24 mouse cellular contexts compared by ENCODE assay signal in genomic region chr15:33888865-33889368, GRCm38 (mm10).
DNase-seq lines count a peak whose midpoint lies in the region; ATAC-seq and TF ChIP-seq lines count a peak whose summit lies in the region.
"Had no signal": no experiment of that assay in that cellular context is flagged by ENCODE, and none has a peak within 500 bp of the region (broad histone marks: within the 10 kb centered on the region; RNA-seq: fewer than 3 reads in every experiment).

No protein-coding gene starts in this region.

- TF ChIP-seq CTCF in C2C12 (IDR thresholded peaks at IDR 0.05; ENCODE audit: control insufficient read depth, insufficient read depth, insufficient read length): no peak
- TF ChIP-seq CTCF in gastrocnemius, adult 2 months (IDR thresholded peaks at IDR 0.05): no peak

- WGBS in embryonic facial prominence, embryonic 13.5 days: 56% methylated on average over 1 of the region's 1 CpGs
- 88% methylated on average over 1 of the region's 1 CpGs for WGBS in embryonic facial prominence, embryonic 10.5 days
- 71% methylated on average over 1 of the region's 1 CpGs for WGBS in embryonic facial prominence, embryonic 14.5 days

- H3K4me3 ChIP-seq in embryonic facial prominence, embryonic 13.5 days: no peak overlapping the region
- H3K4me3 ChIP-seq in embryonic facial prominence, embryonic 10.5 days: no peak overlapping the region
- H3K4me3 ChIP-seq in C2C12 (ENCODE audit: insufficient read depth, poor library complexity, severe bottlenecking): no peak overlapping the region
- no peak overlapping the region for H3K4me3 ChIP-seq in embryonic facial prominence, embryonic 14.5 days (ENCODE audit: low read depth, low read length)
- no peak overlapping the region for H3K4me3 ChIP-seq in myocyte
- no peak overlapping the region for H3K4me3 ChIP-seq in gastrocnemius, adult 2 months

- no peak for DNase-seq in embryonic facial prominence, embryonic 10.5 days (ENCODE audit: low spot score)
- peak; percentile 42 for DNase-seq in embryonic facial prominence, embryonic 14.5 days (ENCODE audit: low spot score)
- no peak for DNase-seq in thymus, postnatal 0 days (ENCODE audit: low spot score)
- no peak for DNase-seq in gastrocnemius, adult 2 months
- DNase-seq: adrenal gland, adult 2 months; adrenal gland, adult 8-10 months; adrenal gland, postnatal 10 days; adrenal gland, postnatal 14 days; adrenal gland, postnatal 25 days; adrenal gland, postnatal 36 days; B cell, adult 2 months; cerebellum, adult 11 months; cerebellum, adult 11-12 months; cerebellum, adult 18-20 months; cerebellum, adult 2 months had no signal

- H3K9ac ChIP-seq in embryonic facial prominence, embryonic 13.5 days: no peak overlapping the region
- no peak overlapping the region for H3K9ac ChIP-seq in embryonic facial prominence, embryonic 14.5 days (ENCODE audit: low read depth, low read length)

- H3K36me3 ChIP-seq in embryonic facial prominence, embryonic 13.5 days: no peaks in the 10 kb centered on the region
- no peaks in the 10 kb centered on the region for H3K36me3 ChIP-seq in embryonic facial prominence, embryonic 10.5 days (replicated peaks)
- H3K36me3 ChIP-seq in C2C12 (ENCODE audit: control insufficient read depth, insufficient read depth) (no peaks in the 10 kb centered on the region), myocyte (ENCODE audit: control insufficient read depth, insufficient read depth) (no peaks in the 10 kb centered on the region)
- H3K36me3 ChIP-seq in embryonic facial prominence, embryonic 14.5 days (ENCODE audit: control insufficient read depth, insufficient read depth, low read length): no peaks in the 10 kb centered on the region
- H3K36me3 ChIP-seq: G1E had no signal

- TF ChIP-seq POLR2A in myocyte (IDR thresholded peaks at IDR 0.05; ENCODE audit: insufficient read length, low read depth): no peak

- H3K79me2 ChIP-seq in C2C12 (ENCODE audit: control insufficient read depth, insufficient read depth) (no peaks in the 10 kb centered on the region), myocyte (ENCODE audit: control insufficient read depth, insufficient read depth) (no peaks in the 10 kb centered on the region)

- H3K27ac ChIP-seq in embryonic facial prominence, embryonic 13.5 days: no peak overlapping the region
- no peak overlapping the region for H3K27ac ChIP-seq in embryonic facial prominence, embryonic 10.5 days (replicated peaks)
- H3K27ac ChIP-seq in embryonic facial prominence, embryonic 14.5 days (replicated peaks; ENCODE audit: low read depth, low read length): no peak overlapping the region
- no peak overlapping the region for H3K27ac ChIP-seq in gastrocnemius, adult 2 months

- no peaks in the 10 kb centered on the region for H3K27me3 ChIP-seq in embryonic facial prominence, embryonic 13.5 days
- H3K27me3 ChIP-seq in embryonic facial prominence, embryonic 10.5 days (replicated peaks; ENCODE audit: low read depth, poor library complexity, severe bottlenecking): no peaks in the 10 kb centered on the region
- H3K27me3 ChIP-seq in C2C12 (ENCODE audit: control insufficient read depth, insufficient read depth, insufficient read length) (no peaks in the 10 kb centered on the region), myocyte (ENCODE audit: control insufficient read depth, insufficient read depth, insufficient read length) (no peaks in the 10 kb centered on the region)
- H3K27me3 ChIP-seq in embryonic facial prominence, embryonic 14.5 days (replicated peaks; ENCODE audit: control insufficient read depth, insufficient read depth, low read length): no peaks in the 10 kb centered on the region
- H3K27me3 ChIP-seq: CH12.LX, Patski had no signal

- H3K79me3 ChIP-seq in C2C12 (ENCODE audit: low read depth): no peaks in the 10 kb centered on the region

- H3K9me3 ChIP-seq in embryonic facial prominence, embryonic 13.5 days: no peaks in the 10 kb centered on the region
- no peaks in the 10 kb centered on the region for H3K9me3 ChIP-seq in embryonic facial prominence, embryonic 10.5 days
- no peaks in the 10 kb centered on the region for H3K9me3 ChIP-seq in embryonic facial prominence, embryonic 14.5 days (ENCODE audit: control insufficient read depth, low read length)
- H3K9me3 ChIP-seq: G1E had no signal

- H3K4me1 ChIP-seq in embryonic facial prominence, embryonic 13.5 days: no peaks in the 10 kb centered on the region
- H3K4me1 ChIP-seq in embryonic facial prominence, embryonic 10.5 days: no peaks in the 10 kb centered on the region
- H3K4me1 ChIP-seq in embryonic facial prominence, embryonic 14.5 days (ENCODE audit: control insufficient read depth, insufficient read depth, low read length): no peaks in the 10 kb centered on the region

- H3ac ChIP-seq in C2C12 (ENCODE audit: control insufficient read depth, insufficient read length, low read depth) (no peak overlapping the region), myocyte (ENCODE audit: control insufficient read depth, insufficient read length) (no peak overlapping the region)

- ATAC-seq in embryonic facial prominence, embryonic 13.5 days (ENCODE audit: insufficient number of reproducible peaks, insufficient read depth, low FRiP score, low TSS enrichment, low read depth): 0 out of 2 replicates have a peak, but pooled peaks have one; percentile 10
- ATAC-seq in embryonic facial prominence, embryonic 14.5 days (ENCODE audit: low read depth): no peak
- no peak for ATAC-seq in cerebellum, adult (ENCODE audit: insufficient number of reproducible peaks, low FRiP score, low TSS enrichment)
- ATAC-seq: activated CD4-positive, CD25-positive, alpha-beta regulatory T cell, adult 4 months; CD4-positive, CD25-positive, alpha-beta regulatory T cell, adult 4 months; Patski had no signal

- no peak overlapping the region for H3K4me2 ChIP-seq in embryonic facial prominence, embryonic 13.5 days
- H3K4me2 ChIP-seq in embryonic facial prominence, embryonic 14.5 days (ENCODE audit: low read depth, low read length): no peak overlapping the region
- H3K4me2 ChIP-seq in myocyte (ENCODE audit: low read depth): peak overlapping the region; percentile 12

- intact Hi-C loops in gastrocnemius, adult 2 months (cut with DNase I): no loop called here

TF ChIP-seq in C2C12, 6 proteins besides CTCF, POLR2A, EP300 and RAD21:
- TF ChIP-seq USF1 (IDR thresholded peaks at IDR 0.05; ENCODE audit: low read depth): no peak
- peak; percentile 52 for TF ChIP-seq MYOD1 (IDR thresholded peaks at IDR 0.05; ENCODE audit: control insufficient read depth, insufficient read length, low read depth)
- TF ChIP-seq FOSL1 (IDR thresholded peaks at IDR 0.05; ENCODE audit: insufficient read depth, low read length, poor library complexity, severe bottlenecking): no peak
- TF ChIP-seq CEBPB (IDR thresholded peaks at IDR 0.05; ENCODE audit: low read depth): no peak
- TF ChIP-seq MAX (IDR thresholded peaks at IDR 0.05): no peak

TF ChIP-seq in myocyte, 11 proteins besides CTCF, POLR2A, EP300 and RAD21:
- no peak for TF ChIP-seq E2F4 (IDR thresholded peaks at IDR 0.05; ENCODE audit: insufficient read depth)
- peak; percentile 94 for TF ChIP-seq TCF12 (IDR thresholded peaks at IDR 0.05; ENCODE audit: insufficient read depth, poor library complexity, severe bottlenecking)
- no peak for TF ChIP-seq SRF (IDR thresholded peaks at IDR 0.05; ENCODE audit: control insufficient read depth, insufficient read length, low read depth)
- TF ChIP-seq REST (IDR thresholded peaks at IDR 0.05; ENCODE audit: insufficient read depth, insufficient read length): no peak
- TF ChIP-seq CEBPB (IDR thresholded peaks at IDR 0.05; ENCODE audit: insufficient read depth, poor library complexity, severe bottlenecking): peak; percentile 91
- peak; percentile 25 for TF ChIP-seq MAX (IDR thresholded peaks at IDR 0.05; ENCODE audit: low read depth)
- no peak for TF ChIP-seq USF1 (IDR thresholded peaks at IDR 0.05; ENCODE audit: low read depth)
- TF ChIP-seq TCF3 (IDR thresholded peaks at IDR 0.05; ENCODE audit: insufficient read length, low read depth): peak; percentile 55
- peak; percentile 71 to 78 (median 73) for TF ChIP-seq MYOD1 (IDR thresholded peaks at IDR 0.05; ENCODE audit: control insufficient read depth in 1 of 3, insufficient read length in 2 of 3, low read depth in 2 of 3)
- TF ChIP-seq MYOG (IDR thresholded peaks at IDR 0.05; ENCODE audit: control insufficient read depth in 1 of 3, insufficient read depth in 1 of 3, insufficient read length in 2 of 3, low read depth in 2 of 3): peak in 2 of 3 experiments; percentile 52 to 55
- no peak for TF ChIP-seq POLR2AphosphoS2 (IDR thresholded peaks at IDR 0.05; ENCODE audit: insufficient read length, low read depth)
